Mouse (Mus musculus): Measurements from ENCODE around the gene Pip4p1.

- TF ChIP-seq POLR2A (IDR thresholded peaks at IDR 0.05; ENCODE audit: insufficient read depth, low read length) = no peak
- TF ChIP-seq CTCF (IDR thresholded peaks at IDR 0.05; ENCODE audit: low read depth, low read length) = no peak
Observed at GRCm38 (mm10) chr14:50929951-50930350, 705 bp downstream of the Pip4p1 start.
